Mouse (Mus musculus) neural tube, embryonic 10.5 days (tissue): ENCODE data around the gene Rpl5.

Source experiments
- DNase-seq: peaks from one replicate; pipeline ENCODE4 v3.0.0-alpha.2; 2017; ENCODE audit warnings: low spot score; ENCODE audit errors: extremely low spot score

Rpl5 gene

DNA sequence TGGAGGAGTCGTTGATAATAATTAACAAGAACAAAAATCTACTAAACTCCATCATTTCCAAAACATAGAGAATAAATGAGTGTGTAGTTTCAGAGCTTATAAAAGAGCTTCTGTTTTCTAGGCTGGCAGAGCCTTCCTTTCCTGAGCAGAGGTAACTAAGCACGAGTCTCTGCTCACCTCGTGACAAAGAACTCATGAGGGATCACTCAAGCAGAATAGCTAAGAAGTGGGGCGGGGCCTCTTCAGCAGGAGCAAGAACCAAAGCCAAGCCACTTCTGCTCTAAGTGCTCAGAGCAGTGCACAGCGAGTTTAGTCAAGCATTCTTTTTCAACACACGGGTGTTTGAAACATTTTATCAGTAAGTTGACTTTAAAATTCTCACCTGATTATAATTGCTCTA lies 40.9 kb downstream of the Rpl5 start:
- no peak for DNase-seq

DNA sequence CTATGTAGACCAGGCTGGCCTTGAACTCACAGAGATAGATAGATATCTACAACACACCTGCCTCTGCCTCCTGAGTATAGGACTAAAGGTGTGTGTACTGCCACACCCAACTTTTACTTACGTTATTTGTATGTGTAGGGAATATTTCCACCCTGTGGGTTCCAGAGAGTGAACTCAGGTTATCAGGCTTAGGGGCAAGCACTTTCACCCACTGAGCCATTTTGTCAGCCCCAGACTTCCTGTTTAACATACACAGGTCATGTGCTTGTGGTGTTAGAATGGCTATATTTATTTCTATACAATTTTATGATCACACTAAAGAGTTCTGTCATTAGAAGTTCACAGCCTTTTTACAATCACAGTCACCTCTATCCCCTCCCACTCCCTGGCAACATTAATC lies 42.6 kb downstream of the Rpl5 start:
- DNase-seq = no peak

DNA sequence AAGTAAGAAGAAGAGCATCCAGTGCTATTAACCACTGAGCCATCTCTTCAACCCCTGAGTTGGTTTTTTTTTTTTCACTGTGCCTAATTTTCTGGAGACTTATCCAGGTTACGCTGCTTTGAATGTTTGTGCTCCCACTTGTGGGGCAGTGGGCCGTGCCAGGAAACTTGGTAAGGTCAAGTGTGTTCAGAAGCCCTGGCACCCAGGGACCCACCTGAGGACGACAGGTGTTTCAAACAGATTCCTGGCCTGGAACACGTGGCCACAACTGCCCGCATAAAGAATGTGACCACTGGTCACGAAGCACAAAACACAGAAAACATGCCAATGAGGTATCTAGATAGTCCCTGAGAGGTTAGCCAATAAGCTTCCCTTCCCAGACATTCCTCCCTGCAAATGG lies 43.2 kb downstream of the Rpl5 start:
- DNase-seq = no peak

DNA sequence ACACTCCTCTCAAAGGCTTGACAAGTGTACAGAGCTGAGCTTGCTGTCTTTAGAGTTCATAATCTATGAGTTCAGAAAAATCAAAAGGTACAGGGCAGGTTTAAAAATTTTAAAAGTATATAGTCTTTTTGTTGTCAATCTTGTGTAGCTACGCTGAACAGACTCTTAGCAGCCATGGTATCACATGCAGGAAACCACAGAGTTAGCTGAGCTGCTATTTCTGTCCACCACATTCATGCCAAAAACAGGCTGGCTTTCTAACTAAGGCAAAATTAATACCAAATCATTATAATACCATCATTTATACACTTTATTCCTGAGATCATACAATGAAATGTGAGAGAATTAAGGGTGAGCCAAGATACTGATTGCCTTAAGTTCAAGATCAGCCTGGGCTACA lies 46.2 kb downstream of the Rpl5 start:
- no peak for DNase-seq

DNA sequence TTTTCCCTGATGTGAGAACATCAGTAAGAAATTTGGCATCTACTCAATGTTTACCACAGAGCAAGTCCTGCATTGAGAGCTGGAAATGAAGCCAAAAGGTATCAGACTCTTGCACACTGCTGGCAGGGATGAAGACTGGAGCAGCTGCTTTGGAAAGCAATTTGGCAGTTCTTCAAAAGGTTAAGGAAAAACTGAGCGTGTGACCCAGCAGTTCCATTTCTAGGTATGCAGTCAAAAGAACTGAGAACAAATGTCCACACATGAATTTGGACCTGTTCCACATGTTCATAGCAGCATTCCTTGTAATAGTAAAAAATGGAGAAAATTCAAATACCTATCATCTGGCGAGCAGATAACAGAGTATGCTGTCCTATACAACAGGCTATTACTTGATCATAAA lies 47.2 kb downstream of the Rpl5 start:
- DNase-seq = no peak

DNA sequence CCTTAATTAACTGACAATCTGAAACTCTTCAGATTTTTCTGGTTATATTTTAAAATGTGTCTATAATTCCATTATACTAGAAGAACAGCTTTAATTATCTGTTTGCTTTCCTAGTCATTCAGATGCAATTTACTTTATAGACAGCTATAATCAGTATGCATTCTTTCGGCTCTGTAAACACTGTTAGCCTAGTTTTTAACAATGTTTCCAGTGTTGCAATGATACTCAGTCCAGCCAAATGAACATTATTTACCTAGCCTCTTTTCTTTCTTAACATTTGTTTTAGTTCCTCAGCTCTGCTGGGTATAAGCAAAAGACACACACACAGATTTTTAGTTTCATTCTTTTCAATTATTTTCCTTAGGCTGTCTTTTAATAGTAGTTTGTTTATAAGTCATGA lies 48.6 kb downstream of the Rpl5 start:
- no peak for DNase-seq

GRCm38 (mm10) chr5:107949607-107950006 lies 49.3 kb downstream of the Rpl5 start:
- DNase-seq = no peak

GRCm38 (mm10) chr5:107950643-107951042 lies 50.3 kb downstream of the Rpl5 start:
- DNase-seq = no peak
